Mouse (Mus musculus) lung, postnatal 25 days (tissue): ENCODE measurements at regions not wholly inside any gene's neighbourhood (a gene's known extent, or its start where the extent isn't known, plus 50 kb on each side); places are given as distances from the start of the nearest gene placed in this dataset.
A peak's percentile ranks its signal among the peaks of the same experiment; 100 is the strongest.

Experiments
- DNase-seq: peaks from one replicate; pipeline ENCODE4 v3.0.0; 2022; ENCODE audit warnings: low spot score

- no peak for DNase-seq
Observed at GRCm38 (mm10) chr12:92152922-92153235, 303.9 kb upstream of the Sel1l start.

GRCm38 (mm10) chr12:92152043-92152921, 303.3 kb upstream of the Sel1l start:
- no peak for DNase-seq

- peak; percentile 1 for DNase-seq
Observed at GRCm38 (mm10) chr12:92137539-92137938, 288.6 kb upstream of the Sel1l start.

DNA sequence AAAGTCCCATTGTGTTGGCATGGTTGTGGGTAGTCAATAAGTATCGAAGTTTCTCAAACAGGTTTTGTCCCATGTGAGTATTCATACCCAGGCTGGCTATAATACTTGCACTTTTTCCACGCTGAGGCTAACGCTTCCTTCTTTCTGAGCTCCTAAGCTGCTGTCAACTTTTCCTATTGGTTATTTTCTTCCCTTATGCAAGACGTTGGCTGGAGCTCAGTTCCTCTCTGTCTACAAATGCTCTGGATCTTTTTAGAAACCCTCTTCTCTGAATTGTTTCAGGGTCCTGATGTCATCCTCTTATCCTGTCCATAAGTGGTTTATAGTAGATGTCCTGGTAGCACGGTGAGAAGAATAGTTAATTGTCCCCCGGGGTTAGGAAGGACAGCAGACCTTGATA, 278.7 kb upstream of the Sel1l start:
- no peak for DNase-seq

- no peak for DNase-seq
Observed at GRCm38 (mm10) chr12:92120164-92120815, 271.3 kb upstream of the Sel1l start.

GRCm38 (mm10) chr12:92109615-92110014, 260.7 kb upstream of the Sel1l start:
- DNase-seq: no peak

DNA sequence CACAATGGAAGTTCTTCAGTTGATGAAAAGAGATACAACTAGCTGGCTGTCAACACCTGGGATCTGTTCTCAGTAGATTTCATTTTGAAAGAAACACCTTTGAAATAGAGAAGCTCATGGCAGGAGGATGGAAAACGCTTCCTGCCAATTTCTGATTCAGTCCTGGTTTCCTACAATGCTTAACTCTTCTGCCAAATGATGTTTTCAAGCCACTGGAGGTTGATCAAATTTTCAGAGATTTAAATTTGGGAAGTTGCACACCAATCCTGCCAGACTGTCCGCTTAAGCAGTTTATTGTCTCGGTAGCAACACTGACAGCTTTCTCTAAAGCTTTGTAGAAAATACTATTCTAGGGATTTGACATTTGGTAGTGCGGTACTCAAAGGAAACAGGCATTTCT, 251.1 kb upstream of the Sel1l start:
- no peak for DNase-seq

DNA sequence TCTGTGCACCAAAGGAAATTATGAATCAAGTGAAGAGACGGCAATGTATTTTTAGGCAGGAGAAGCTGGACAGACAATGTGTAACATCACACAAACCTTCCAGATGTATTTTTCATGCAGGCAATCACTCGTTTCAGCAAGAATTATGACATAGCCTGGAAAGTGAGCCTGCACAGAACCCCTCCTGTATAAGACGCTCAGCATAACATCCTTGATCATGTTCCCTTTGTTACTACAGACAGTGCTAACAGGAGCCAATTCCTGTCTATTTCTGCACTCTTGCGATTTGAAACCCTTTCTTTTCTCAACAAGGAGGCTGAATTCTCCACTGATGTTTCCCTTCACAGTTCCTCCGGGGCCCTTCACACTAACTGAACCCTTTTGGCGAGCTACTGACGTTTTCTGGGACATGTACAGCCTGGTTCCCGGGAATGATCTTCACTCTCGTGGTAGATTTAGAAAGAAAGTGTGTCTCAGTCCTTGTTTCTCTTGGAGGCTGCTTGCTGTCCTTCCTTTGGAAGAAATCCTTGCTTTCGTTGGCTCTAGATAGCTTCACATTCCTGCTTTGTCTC, 243.9 kb upstream of the Sel1l start:
- DNase-seq: no peak

GRCm38 (mm10) chr12:92073209-92073608, 224.3 kb upstream of the Sel1l start:
- DNase-seq: no peak

GRCm38 (mm10) chr12:92062731-92063130, 213.8 kb upstream of the Sel1l start:
- DNase-seq: no peak

DNA sequence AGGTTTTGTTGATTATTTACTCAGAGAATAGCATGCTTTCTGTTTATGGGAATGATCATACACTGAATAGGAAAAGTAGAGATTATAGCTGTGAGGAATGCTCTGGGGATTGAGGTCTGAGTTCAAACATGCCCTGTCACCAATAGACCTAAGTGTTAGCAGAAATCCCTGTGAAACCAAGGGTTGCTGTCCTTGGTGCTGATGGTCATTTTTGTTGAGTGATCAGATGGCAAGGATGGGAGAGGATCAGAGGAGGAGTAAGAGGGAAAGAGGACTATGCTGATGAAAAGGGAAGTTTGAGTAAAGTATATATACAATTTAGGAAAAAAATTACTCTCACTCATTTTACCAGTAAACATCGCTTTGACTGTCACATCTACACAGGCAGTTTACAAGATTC, 191.5 kb upstream of the Sel1l start:
- no peak for DNase-seq

DNA sequence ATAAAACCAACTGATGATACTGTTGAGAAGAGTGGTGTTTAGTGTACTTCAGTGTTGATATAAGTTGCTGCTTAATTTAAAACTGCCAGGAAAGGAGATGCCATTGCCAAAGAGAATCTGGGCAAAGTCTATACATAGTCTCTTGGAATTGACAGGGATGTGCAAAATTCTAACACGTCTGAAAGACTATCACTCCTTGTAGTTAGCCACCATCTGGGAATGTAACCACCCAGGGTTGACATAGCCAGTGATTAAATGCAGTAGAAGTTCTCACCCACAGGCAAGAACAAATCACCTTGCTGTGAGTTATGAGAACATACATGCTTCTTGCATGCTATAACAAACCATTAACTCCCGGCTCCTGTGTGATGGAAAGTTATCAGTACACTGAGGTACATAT, 180.2 kb upstream of the Sel1l start:
- no peak for DNase-seq

GRCm38 (mm10) chr12:92028354-92028753, 179.4 kb upstream of the Sel1l start:
- no peak for DNase-seq

DNA sequence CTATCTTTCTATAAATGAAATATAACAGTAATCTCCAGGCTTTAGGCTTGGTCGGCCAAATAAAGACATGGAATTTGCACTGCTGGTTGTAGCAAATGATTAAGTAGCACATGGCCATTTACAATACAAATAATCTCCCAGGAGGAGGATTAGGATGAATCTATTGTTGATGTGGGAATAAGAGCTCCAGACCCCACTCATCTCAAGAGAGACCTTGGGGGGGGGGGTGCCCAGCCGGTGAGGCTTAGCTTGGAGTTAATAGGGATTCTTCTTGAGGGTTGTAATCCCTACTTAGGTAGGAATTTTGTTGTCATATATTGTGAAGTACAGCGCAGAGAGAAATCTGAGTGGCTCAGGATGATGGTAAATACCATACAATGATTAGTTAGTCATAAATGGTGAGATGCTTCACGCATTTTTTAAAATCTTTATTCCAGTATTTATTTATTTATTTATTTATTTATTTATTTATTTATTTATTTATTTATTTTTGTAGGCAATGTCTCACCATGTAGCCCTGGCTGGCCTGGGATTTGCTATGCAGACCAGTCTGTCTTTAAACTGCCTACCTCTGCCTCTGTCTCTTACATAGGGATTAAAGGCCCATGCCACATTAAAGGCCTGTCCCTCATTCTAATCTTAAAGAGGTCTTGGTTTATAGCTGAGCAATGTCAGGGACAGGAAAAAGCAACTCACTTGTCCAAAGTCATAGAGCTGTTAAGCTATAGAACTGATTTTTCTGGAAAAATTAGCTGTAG, 175.7 kb upstream of the Sel1l start:
- DNase-seq: no peak

GRCm38 (mm10) chr12:92019593-92020224, 170.8 kb upstream of the Sel1l start:
- no peak for DNase-seq

DNA sequence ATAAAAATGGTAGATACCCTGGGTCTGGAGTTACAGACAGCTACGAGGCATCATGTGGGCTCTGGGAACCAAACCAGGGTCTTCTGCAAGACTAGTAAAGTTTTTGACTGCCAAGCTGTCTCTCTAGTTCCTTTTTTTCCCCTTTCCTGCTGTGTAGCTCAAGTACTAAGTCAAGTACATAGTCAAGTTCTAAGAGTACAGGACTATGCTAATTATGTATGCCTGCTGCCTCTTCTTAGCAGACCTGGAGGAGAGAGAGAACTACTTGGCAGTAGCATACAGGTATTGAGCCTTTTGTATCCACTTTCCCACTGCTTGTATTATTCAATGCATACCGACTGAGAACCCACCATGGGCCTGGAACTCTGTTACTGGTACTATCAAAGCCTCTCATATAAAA, 166.4 kb upstream of the Sel1l start:
- DNase-seq: no peak

- no peak for DNase-seq
Observed at GRCm38 (mm10) chr12:92013979-92014378, 165.0 kb upstream of the Sel1l start.

DNA sequence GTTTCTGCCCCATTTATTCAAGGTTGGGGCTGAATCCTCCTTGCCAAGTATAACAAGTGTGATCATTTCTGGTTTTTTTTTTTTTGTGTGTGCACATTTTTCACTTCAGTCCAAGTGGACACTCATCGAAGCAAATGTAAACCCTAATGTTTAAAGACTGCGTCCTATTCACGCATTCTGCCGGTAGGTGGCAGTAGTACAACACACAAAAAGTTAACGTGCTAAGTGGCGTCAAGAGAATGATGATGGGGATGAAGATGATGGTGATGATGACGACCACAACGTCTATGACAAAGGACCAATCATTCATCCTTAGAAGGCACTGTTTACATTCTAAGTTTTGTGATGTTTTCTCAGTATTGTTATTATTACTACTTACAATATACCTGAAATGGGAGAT, 164.3 kb upstream of the Sel1l start:
- DNase-seq: peak; percentile 40

DNA sequence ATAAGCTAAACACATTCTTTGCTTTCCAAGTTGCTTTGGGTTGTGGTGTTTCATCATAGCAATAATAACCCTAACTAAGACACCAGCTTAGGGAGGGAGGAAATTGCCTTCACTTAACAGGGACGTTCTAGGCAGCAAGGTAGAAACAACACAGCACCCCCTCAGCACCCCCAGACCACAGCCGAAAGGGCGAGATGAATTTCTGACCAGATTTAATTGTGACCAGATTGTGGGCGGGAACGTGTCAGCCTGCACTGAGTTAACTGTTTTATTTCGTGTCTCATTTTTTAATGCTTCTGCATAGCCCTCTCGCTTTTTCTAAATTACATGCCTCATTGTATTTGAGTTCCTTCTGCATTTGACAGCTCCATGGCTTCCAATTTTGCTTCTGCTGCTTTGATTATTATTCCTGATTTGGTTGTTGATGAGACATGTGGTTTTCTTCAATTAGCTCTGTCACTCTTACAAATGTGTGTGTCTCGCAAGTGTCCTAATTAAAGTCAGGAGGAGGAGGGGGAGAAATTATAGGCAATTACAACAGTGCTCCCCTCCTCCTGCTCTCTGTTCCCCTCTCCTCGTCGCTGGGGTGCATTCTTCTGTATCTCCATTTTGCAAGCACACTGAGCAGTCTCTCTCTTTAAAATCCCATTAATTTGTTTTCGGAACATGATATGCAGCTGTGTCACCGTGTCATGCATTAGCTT, 155.6 kb upstream of the Sel1l start:
- DNase-seq: no peak

DNA sequence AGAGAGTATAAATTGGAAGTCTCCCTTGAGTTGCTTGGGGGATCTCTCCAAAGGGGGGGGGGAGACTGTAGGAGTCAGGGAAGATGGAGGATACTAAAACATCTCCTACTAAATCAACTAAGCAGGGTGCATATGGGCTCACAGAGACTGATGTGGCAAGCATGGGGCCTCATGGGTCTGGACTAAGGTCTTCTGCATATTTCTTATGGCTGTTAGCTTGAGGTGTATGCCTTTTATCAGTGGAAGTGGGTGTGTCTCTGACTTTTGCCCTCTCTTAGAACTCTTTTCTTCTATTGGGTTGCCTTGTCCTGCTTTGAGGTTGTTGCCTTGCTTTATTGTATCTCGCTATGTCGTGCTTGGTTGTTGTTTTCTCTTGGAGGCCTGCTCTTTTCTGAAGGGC, 150.1 kb upstream of the Sel1l start:
- DNase-seq: no peak

GRCm38 (mm10) chr12:91997404-91997803, 148.4 kb upstream of the Sel1l start:
- no peak for DNase-seq

- peak; percentile 4 for DNase-seq
Observed at GRCm38 (mm10) chr12:91995545-91995944, 146.6 kb upstream of the Sel1l start.
